Mouse (Mus musculus) erythroblast, embryonic 14.5 days (primary cell): Measurements from ENCODE around the gene Tbc1d8.

ENCODE experiments used
- GATA1 ChIP-seq: IDR thresholded peaks from 2 replicates; pipeline ENCODE4 v1.6.1; 2012; ENCODE audit warnings: low read length, inconsistent platforms, mixed read lengths
- TAL1 ChIP-seq: IDR thresholded peaks from 3 replicates; pipeline ENCODE4 v1.6.1; 2012; ENCODE audit warnings: low read length, inconsistent platforms, mixed read lengths

- TF ChIP-seq GATA1 (no peak), TAL1 (no peak)
Measured at GRCm38 (mm10) chr1:39384914-39385313, 93.6 kb downstream of the Tbc1d8 start.
